Mouse (Mus musculus): ENCODE data around the gene Tmem203. TPM values are rescaled to one million over a fixed set of nuclear protein-coding genes. Genes with fewer than 3 reads are reported as not detected.

The Tmem203 gene
- 10.9 and 12.0 TPM in 2 replicates for polyA plus RNA-seq (2015; fragmentation: Nextera tagmentation; extraction: Ambion mirVana)

DNA sequence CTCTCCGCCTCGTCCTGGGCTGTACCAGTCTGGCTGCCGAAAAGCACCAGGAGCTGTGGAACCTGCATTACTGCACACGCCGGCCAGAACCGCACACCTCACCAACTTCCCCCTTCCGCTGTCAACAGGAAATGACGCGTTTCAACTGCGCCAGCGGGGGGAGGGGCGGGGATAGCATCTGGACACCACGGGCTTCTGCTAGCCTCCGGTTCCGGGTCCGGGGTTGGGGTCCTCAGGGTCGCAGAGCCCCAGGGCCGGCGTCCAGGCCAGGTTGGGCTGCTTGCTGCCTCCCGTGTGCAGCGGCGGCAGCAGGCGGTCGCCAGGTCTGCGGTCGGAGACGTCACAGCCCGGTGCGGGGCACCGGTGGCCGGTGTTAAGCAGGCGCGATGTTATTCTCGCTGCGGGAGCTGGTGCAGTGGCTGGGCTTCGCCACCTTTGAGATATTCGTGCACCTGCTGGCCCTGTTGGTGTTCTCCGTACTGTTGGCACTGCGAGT, at the start of gene Tmem203:
Gene Tmem203, plus strand, starts transcription at position 156 of the 496 bp plus-strand sequence.
- Histone ChIP-seq H3K4me2 (ENCODE audit: low read depth, low read length) (peak within 1 kb of the TSS; percentile 73), H3K27me3 (ENCODE audit: control insufficient read depth, insufficient read depth, low read depth, low read length) (no peaks in the 10 kb centered on the region), H3K36me3 (ENCODE audit: control insufficient read depth, insufficient read depth) (peaks cover 5% of the 10 kb centered on the region; the same call in 1 of the 2 replicates), H3K9ac (ENCODE audit: low read depth, low read length) (peak within 1 kb of the TSS; percentile 91), H3K27ac (ENCODE audit: low read length) (peak within 1 kb of the TSS; percentile 87), H3K4me1 (ENCODE audit: control insufficient read depth, low read depth, low read length) (peaks cover 14% of the 10 kb centered on the region), H3K4me3 (ENCODE audit: low read depth, low read length) (peak within 1 kb of the TSS; percentile 100), H3K9me3 (replicated peaks; ENCODE audit: control insufficient read depth, low read length) (no peaks in the 10 kb centered on the region)
- peak; percentile 88 for ATAC-seq (ENCODE audit: low read depth)
- WGBS (ENCODE audit: insufficient replicate concordance): under 1% methylated on average over 39 of the region's 39 CpGs

DNA sequence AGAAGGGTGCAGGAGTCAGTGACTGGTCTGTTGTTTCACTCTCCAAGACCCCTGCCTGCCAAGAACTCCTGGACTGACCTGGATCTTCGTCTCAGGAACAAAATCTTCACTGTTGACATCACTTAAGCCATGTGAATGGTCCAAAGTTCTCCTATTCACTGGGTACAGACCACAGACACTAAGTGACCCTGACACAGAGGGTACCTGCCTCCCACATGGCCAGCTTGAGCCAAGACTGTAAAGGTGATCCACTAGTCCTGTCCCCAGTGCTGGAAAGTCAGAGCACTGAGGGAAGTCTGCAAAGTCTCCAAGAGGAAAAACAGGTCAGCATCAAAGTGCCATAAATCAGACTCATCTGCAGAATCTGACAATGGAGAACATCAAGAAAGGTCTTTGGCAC, 47.6 kb upstream of the Tmem203 start:
- Histone ChIP-seq H3K4me1 (ENCODE audit: control insufficient read depth, low read depth, low read length) (peaks cover 18% of the 10 kb centered on the region), H3K9ac (ENCODE audit: low read depth, low read length) (no peak overlapping the region), H3K27ac (ENCODE audit: low read length) (no peak overlapping the region), H3K4me3 (ENCODE audit: low read depth, low read length) (no peak overlapping the region), H3K9me3 (replicated peaks; ENCODE audit: control insufficient read depth, low read length) (no peaks in the 10 kb centered on the region), H3K27me3 (ENCODE audit: control insufficient read depth, insufficient read depth, low read depth, low read length) (no peaks in the 10 kb centered on the region), H3K36me3 (ENCODE audit: control insufficient read depth, insufficient read depth) (peaks cover 32% of the 10 kb centered on the region), H3K4me2 (ENCODE audit: low read depth, low read length) (no peak overlapping the region)
- WGBS (ENCODE audit: insufficient replicate concordance): 73% methylated on average over 1 of the region's 1 CpGs
- no peak for ATAC-seq (ENCODE audit: low read depth)

- 0% methylated on average over 24 of the region's 24 CpGs for WGBS (ENCODE audit: insufficient replicate concordance)
- ATAC-seq (ENCODE audit: low read depth): peak; percentile 17
These were observed 44.6 kb upstream of the Tmem203 start for GRCm38 (mm10) chr2:25210686-25211085.

GRCm38 (mm10) chr2:25211121-25211670, 44.0 kb upstream of the Tmem203 start, which contains the start of gene Nelfb:
Gene Nelfb (minus strand): TSS chr2:25211489.
- ATAC-seq (ENCODE audit: low read depth): peak; percentile 94
- Histone ChIP-seq H3K27me3 (ENCODE audit: control insufficient read depth, insufficient read depth, low read depth, low read length) (no peaks in the 10 kb centered on the region), H3K4me3 (ENCODE audit: low read depth, low read length) (peak within 1 kb of the TSS; percentile 83), H3K9ac (ENCODE audit: low read depth, low read length) (peak within 1 kb of the TSS; percentile 94), H3K4me1 (ENCODE audit: control insufficient read depth, low read depth, low read length) (peaks cover 18% of the 10 kb centered on the region), H3K27ac (ENCODE audit: low read length) (peak within 1 kb of the TSS; percentile 82), H3K4me2 (ENCODE audit: low read depth, low read length) (peak within 1 kb of the TSS; percentile 88), H3K9me3 (replicated peaks; ENCODE audit: control insufficient read depth, low read length) (no peaks in the 10 kb centered on the region), H3K36me3 (ENCODE audit: control insufficient read depth, insufficient read depth) (peaks cover 5% of the 10 kb centered on the region; the same call in 1 of the 2 replicates)
- under 1% methylated on average over 44 of the region's 44 CpGs for WGBS (ENCODE audit: insufficient replicate concordance)

More at GRCm38 (mm10) chr2:25210686-25211085, 44.6 kb upstream of the Tmem203 start:
- Histone ChIP-seq H3K9me3 (replicated peaks; ENCODE audit: control insufficient read depth, low read length) (no peaks in the 10 kb centered on the region), H3K9ac (ENCODE audit: low read depth, low read length) (peak overlapping the region; percentile 94), H3K36me3 (ENCODE audit: control insufficient read depth, insufficient read depth) (peaks cover 9% of the 10 kb centered on the region), H3K4me2 (ENCODE audit: low read depth, low read length) (peak overlapping the region; percentile 88), H3K4me1 (ENCODE audit: control insufficient read depth, low read depth, low read length) (peaks cover 18% of the 10 kb centered on the region), H3K27ac (ENCODE audit: low read length) (peak overlapping the region; percentile 82), H3K4me3 (ENCODE audit: low read depth, low read length) (peak overlapping the region; percentile 83), H3K27me3 (ENCODE audit: control insufficient read depth, insufficient read depth, low read depth, low read length) (no peaks in the 10 kb centered on the region)

DNA sequence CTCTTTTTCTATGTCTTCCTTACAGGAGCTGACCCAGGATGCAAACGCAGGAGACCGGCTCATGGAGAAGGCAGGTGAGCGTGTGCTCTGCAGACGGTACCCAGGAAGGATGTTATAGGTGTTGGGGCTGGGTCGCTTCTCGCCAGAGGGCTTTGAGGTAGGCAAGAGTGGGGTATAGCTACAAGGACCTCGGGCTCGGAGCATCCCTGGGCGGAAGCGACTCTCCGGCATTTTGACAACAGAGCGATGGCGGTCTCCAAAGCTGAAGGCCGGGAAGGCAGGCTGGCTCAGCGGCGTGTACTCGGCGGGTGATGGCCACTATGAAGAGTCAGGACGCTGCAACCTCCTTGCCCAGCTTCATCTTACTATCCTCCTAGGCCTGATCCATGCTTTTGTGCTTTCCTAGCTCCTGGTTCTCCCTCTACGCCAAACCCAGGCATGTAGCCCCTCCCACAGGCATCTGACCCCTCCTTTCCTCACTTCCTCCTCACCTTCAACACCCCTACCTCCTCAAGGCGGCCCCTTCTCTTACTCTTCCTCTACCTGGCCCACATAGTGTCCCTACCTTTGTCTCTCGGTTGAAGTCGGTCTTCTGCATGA, 41.9 kb upstream of the Tmem203 start:
- Histone ChIP-seq H3K9ac (ENCODE audit: low read depth, low read length) (no peak overlapping the region), H3K4me1 (ENCODE audit: control insufficient read depth, low read depth, low read length) (peaks cover 18% of the 10 kb centered on the region), H3K27ac (ENCODE audit: low read length) (no peak overlapping the region), H3K27me3 (ENCODE audit: control insufficient read depth, insufficient read depth, low read depth, low read length) (no peaks in the 10 kb centered on the region), H3K4me2 (ENCODE audit: low read depth, low read length) (no peak overlapping the region), H3K36me3 (ENCODE audit: control insufficient read depth, insufficient read depth) (no peaks in the 10 kb centered on the region), H3K9me3 (replicated peaks; ENCODE audit: control insufficient read depth, low read length) (no peaks in the 10 kb centered on the region), H3K4me3 (ENCODE audit: low read depth, low read length) (no peak overlapping the region)
- no peak for ATAC-seq (ENCODE audit: low read depth)
- 71% methylated on average over 23 of the region's 23 CpGs for WGBS (ENCODE audit: insufficient replicate concordance)

GRCm38 (mm10) chr2:25214444-25214843, 40.8 kb upstream of the Tmem203 start, which contains the start of gene Stpg3:
Gene Stpg3 (minus strand): TSS chr2:25214637.
- H3K9ac ChIP-seq (ENCODE audit: low read depth, low read length): no peak within 1 kb of the TSS
- H3K36me3 ChIP-seq (ENCODE audit: control insufficient read depth, insufficient read depth): no peaks in the 10 kb centered on the region
- no peak for ATAC-seq (ENCODE audit: low read depth)
- no peaks in the 10 kb centered on the region for H3K27me3 ChIP-seq (ENCODE audit: control insufficient read depth, insufficient read depth, low read depth, low read length)
- no peak within 1 kb of the TSS for H3K4me3 ChIP-seq (ENCODE audit: low read depth, low read length)
- WGBS (ENCODE audit: insufficient replicate concordance): 59% methylated on average over 3 of the region's 3 CpGs
- H3K27ac ChIP-seq (ENCODE audit: low read length): no peak within 1 kb of the TSS
- no peak within 1 kb of the TSS for H3K4me2 ChIP-seq (ENCODE audit: low read depth, low read length)
- no peaks in the 10 kb centered on the region for H3K9me3 ChIP-seq (replicated peaks; ENCODE audit: control insufficient read depth, low read length)
- H3K4me1 ChIP-seq (ENCODE audit: control insufficient read depth, low read depth, low read length): peaks cover 18% of the 10 kb centered on the region

DNA sequence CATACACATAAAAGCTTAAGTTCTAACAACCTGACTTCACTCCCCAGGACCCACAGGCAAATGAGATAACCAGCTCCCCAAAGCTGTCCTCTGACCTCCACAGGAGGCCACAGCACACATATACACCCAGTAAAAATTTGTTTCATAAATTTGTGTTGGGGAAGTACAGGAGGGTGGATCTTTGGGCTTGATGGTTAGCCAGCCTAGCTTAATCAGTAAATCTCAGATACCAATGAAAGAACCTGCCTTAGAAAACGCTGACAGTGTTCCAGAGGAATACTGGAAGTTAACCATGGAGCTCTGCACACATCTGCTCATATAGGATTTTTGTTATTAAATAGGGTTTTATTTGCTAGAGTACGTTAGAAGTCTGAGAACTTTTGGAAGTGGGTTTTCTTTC, 37.6 kb upstream of the Tmem203 start:
- no peak for ATAC-seq (ENCODE audit: low read depth)
- Histone ChIP-seq H3K9me3 (replicated peaks; ENCODE audit: control insufficient read depth, low read length) (no peaks in the 10 kb centered on the region), H3K9ac (ENCODE audit: low read depth, low read length) (no peak overlapping the region), H3K4me3 (ENCODE audit: low read depth, low read length) (no peak overlapping the region), H3K27me3 (ENCODE audit: control insufficient read depth, insufficient read depth, low read depth, low read length) (no peaks in the 10 kb centered on the region), H3K4me2 (ENCODE audit: low read depth, low read length) (no peak overlapping the region), H3K4me1 (ENCODE audit: control insufficient read depth, low read depth, low read length) (peaks cover 7% of the 10 kb centered on the region), H3K36me3 (ENCODE audit: control insufficient read depth, insufficient read depth) (peaks cover 10% of the 10 kb centered on the region), H3K27ac (ENCODE audit: low read length) (no peak overlapping the region)
- WGBS (ENCODE audit: insufficient replicate concordance): 51% methylated on average over 2 of the region's 2 CpGs

DNA sequence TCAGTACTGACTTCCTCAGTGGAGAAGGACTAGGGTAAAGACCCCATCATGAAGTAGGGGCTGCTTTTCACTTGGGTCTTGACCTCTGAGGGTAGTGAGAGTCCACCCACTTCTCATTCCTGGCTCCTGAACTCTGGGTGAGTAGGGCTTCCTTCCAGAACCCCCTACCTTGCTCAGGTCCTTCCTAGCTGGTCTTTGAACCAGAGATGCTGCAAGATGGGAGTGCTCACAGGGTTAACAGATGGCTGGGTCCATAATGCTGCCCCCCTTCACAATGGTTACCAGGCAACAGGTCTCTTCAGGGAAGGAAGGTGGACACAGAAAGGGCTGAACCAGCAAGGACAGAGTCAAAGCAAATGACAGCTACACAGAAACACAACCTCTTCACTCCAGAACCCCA, 36.8 kb upstream of the Tmem203 start, which contains the start of gene Fam166a:
Gene Fam166a, plus strand, starts transcription at position 301 of the 400 bp plus-strand sequence.
- no peaks in the 10 kb centered on the region for H3K9me3 ChIP-seq (replicated peaks; ENCODE audit: control insufficient read depth, low read length)
- H3K4me3 ChIP-seq (ENCODE audit: low read depth, low read length): no peak within 1 kb of the TSS
- H3K36me3 ChIP-seq (ENCODE audit: control insufficient read depth, insufficient read depth): peaks cover 14% of the 10 kb centered on the region
- H3K27ac ChIP-seq (ENCODE audit: low read length): no peak within 1 kb of the TSS
- no peak within 1 kb of the TSS for H3K9ac ChIP-seq (ENCODE audit: low read depth, low read length)
- ATAC-seq (ENCODE audit: low read depth): no peak
- H3K4me2 ChIP-seq (ENCODE audit: low read depth, low read length): no peak within 1 kb of the TSS
- peaks cover 12% of the 10 kb centered on the region for H3K4me1 ChIP-seq (ENCODE audit: control insufficient read depth, low read depth, low read length)
- no peaks in the 10 kb centered on the region for H3K27me3 ChIP-seq (ENCODE audit: control insufficient read depth, insufficient read depth, low read depth, low read length)

- WGBS (ENCODE audit: insufficient replicate concordance): 67% methylated on average over 5 of the region's 5 CpGs
- no peaks in the 10 kb centered on the region for H3K9me3 ChIP-seq (replicated peaks; ENCODE audit: control insufficient read depth, low read length)
- no peak for ATAC-seq (ENCODE audit: low read depth)
- H3K36me3 ChIP-seq (ENCODE audit: control insufficient read depth, insufficient read depth): peaks cover 18% of the 10 kb centered on the region
- H3K4me1 ChIP-seq (ENCODE audit: control insufficient read depth, low read depth, low read length): peaks cover 18% of the 10 kb centered on the region
- H3K27me3 ChIP-seq (ENCODE audit: control insufficient read depth, insufficient read depth, low read depth, low read length): no peaks in the 10 kb centered on the region
- H3K4me3 ChIP-seq (ENCODE audit: low read depth, low read length): peak overlapping the region; percentile 10; the same call in 1 of the 2 replicates
- no peak overlapping the region for H3K9ac ChIP-seq (ENCODE audit: low read depth, low read length)
- H3K4me2 ChIP-seq (ENCODE audit: low read depth, low read length): no peak overlapping the region
- H3K27ac ChIP-seq (ENCODE audit: low read length): no peak overlapping the region
These were observed 33.9 kb upstream of the Tmem203 start for GRCm38 (mm10) chr2:25221331-25221772.

Measured in liver, embryonic 16.5 days (tissue).